Mouse (Mus musculus) neural tube, embryonic 13.5 days (tissue): ENCODE data around the gene Six3. TPM values are rescaled to one million over a fixed set of nuclear protein-coding genes. Genes with fewer than 3 reads are reported as not detected.

Source experiments
- ATAC-seq: fragments of 200-750 bp; cut with Nextera tagmentation; 2 replicates; pipeline ENCODE4 v1.8.0; 2017; ENCODE audit warnings: low read depth, mild to moderate bottlenecking, moderate TSS enrichment, moderate library complexity
- H3K27ac ChIP-seq: fragments of 300-500 bp; sonication (generic); replicated peaks from 2 replicates; pipeline ENCODE4 v1.5.1; 2015; ENCODE audit warnings: moderate library complexity, mild to moderate bottlenecking, inconsistent platforms
- H3K27me3 ChIP-seq: fragments of 300-500 bp; sonication (generic); 2 replicates; pipeline ENCODE4 v1.6.1; 2015; ENCODE audit warnings: mild to moderate bottlenecking, inconsistent platforms
- H3K36me3 ChIP-seq: fragments of 300-500 bp; sonication (generic); 2 replicates; pipeline ENCODE4 v1.6.1; 2015; ENCODE audit warnings: mild to moderate bottlenecking, inconsistent platforms
- H3K4me1 ChIP-seq: fragments of 300-500 bp; sonication (generic); replicated peaks from 2 replicates; pipeline ENCODE4 v1.6.1; 2015; ENCODE audit warnings: inconsistent platforms
- H3K4me2 ChIP-seq: fragments of 300-500 bp; sonication (generic); 2 replicates; pipeline ENCODE4 v1.6.1; 2015; ENCODE audit warnings: inconsistent platforms, mild to moderate bottlenecking, moderate library complexity
- H3K4me3 ChIP-seq: fragments of 300-500 bp; sonication (generic); 2 replicates; pipeline ENCODE4 v1.5.1; 2015; ENCODE audit warnings: mild to moderate bottlenecking, inconsistent platforms
- H3K9ac ChIP-seq: fragments of 300-500 bp; sonication (generic); 2 replicates; pipeline ENCODE4 v1.6.1; 2015; ENCODE audit warnings: moderate library complexity, mild to moderate bottlenecking, inconsistent platforms
- H3K9me3 ChIP-seq: fragments of 300-500 bp; sonication (generic); 2 replicates; pipeline ENCODE4 v1.6.1; 2016; ENCODE audit warnings: inconsistent platforms
- WGBS: fragments of 180-500 bp; shearing (Covaris S2); methylation state at CpG from one replicate; pipeline ENCODE4 v1.1.7; 2015; 5-methylcytosine and 5-hydroxymethylcytosine counted together
- polyA plus RNA-seq: library from polyadenylated mRNA; unstranded; fragments of >200 nt; fragmentation: Nextera tagmentation; extraction: Ambion mirVana; gene quantifications from 2 replicates; pipeline ENCODE4 v1.2.1, GENCODE M21; 2015

Six3 gene
- 0.28 TPM in 1 of 2 replicates, not detected in the other for polyA plus RNA-seq

GRCm38 (mm10) chr17:85613266-85613860 is at the start of gene Six3:
Gene Six3, plus strand, starts transcription at chr17:85613608.
- H3K27me3 ChIP-seq: peaks cover 100% of the 10 kb centered on the region
- H3K36me3 ChIP-seq: no peaks in the 10 kb centered on the region
- no peaks in the 10 kb centered on the region for H3K9me3 ChIP-seq
- no peak for ATAC-seq
- peaks cover 12% of the 10 kb centered on the region for H3K4me1 ChIP-seq
- no peak within 1 kb of the TSS for H3K4me3 ChIP-seq
- H3K4me2 ChIP-seq: no peak within 1 kb of the TSS
- WGBS: 1% methylated on average over 29 of the region's 30 CpGs
- no peak within 1 kb of the TSS for H3K9ac ChIP-seq
- H3K27ac ChIP-seq: no peak within 1 kb of the TSS

DNA sequence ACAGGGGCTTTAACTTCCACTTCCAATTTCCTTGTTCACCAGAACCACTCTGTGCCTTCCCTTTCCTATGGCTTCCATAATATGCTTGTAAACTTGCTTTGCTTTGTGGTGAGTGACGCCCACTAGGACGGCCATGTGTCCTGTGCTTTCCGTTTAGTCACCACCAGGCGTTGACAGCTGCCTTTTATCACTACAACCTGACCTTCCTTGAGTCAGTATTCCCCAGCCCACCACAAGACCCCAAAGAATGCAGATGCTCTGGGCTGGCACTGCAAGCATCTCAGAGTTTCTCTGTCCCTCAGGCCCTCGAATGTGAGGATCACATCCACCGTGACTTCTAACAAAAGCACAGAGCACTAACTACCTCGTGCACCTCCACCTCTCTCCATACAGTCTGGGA is 49.3 kb upstream of the Six3 start:
- 0 out of 2 replicates have a peak, but pooled peaks cover 4% of the 10 kb centered on the region for H3K9me3 ChIP-seq
- ATAC-seq: no peak
- no peak overlapping the region for H3K27ac ChIP-seq
- H3K9ac ChIP-seq: no peak overlapping the region
- H3K27me3 ChIP-seq: peaks cover 5% of the 10 kb centered on the region; the same call in 1 of the 2 replicates
- no peaks in the 10 kb centered on the region for H3K36me3 ChIP-seq
- WGBS: 81% methylated on average over 7 of the region's 7 CpGs
- H3K4me3 ChIP-seq: no peak overlapping the region
- no peak overlapping the region for H3K4me2 ChIP-seq
- 0 out of 2 replicates have a peak, but pooled peaks cover 6% of the 10 kb centered on the region for H3K4me1 ChIP-seq

DNA sequence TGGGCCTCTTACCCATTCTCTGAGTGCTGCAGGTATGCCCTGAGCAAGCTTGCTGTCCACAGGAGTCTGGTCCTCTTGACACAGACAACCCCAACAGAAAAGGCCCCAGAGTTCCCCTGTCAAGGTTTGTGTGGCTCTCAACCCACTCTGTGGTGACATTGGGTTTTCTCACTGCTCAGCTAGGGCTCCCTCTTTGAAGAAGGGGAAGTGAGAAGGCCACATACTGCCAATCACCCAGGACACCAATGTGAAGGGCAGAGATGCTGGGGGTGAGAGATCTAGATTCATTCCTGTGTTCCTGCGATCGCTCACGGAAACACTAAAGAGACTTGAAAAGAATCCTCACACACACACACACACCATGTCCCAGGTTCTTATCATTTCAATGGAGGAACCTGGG is 39.4 kb upstream of the Six3 start:
- H3K4me2 ChIP-seq: no peak overlapping the region
- H3K27me3 ChIP-seq: peaks cover 7% of the 10 kb centered on the region; the same call in 1 of the 2 replicates
- H3K36me3 ChIP-seq: no peaks in the 10 kb centered on the region
- WGBS: 90% methylated on average over 3 of the region's 3 CpGs
- no peak for ATAC-seq
- H3K4me3 ChIP-seq: no peak overlapping the region
- no peak overlapping the region for H3K27ac ChIP-seq
- no peak overlapping the region for H3K9ac ChIP-seq
- no peaks in the 10 kb centered on the region for H3K9me3 ChIP-seq
- 0 out of 2 replicates have a peak, but pooled peaks cover 6% of the 10 kb centered on the region for H3K4me1 ChIP-seq

- H3K36me3 ChIP-seq: no peaks in the 10 kb centered on the region
- H3K9me3 ChIP-seq: no peaks in the 10 kb centered on the region
- ATAC-seq: no peak
- H3K4me2 ChIP-seq: no peak overlapping the region
- H3K4me1 ChIP-seq: no peaks in the 10 kb centered on the region
- 77% methylated on average over 5 of the region's 5 CpGs for WGBS
- H3K27me3 ChIP-seq: 0 out of 2 replicates have a peak, but pooled peaks cover 7% of the 10 kb centered on the region
- H3K9ac ChIP-seq: no peak overlapping the region
- no peak overlapping the region for H3K4me3 ChIP-seq
- no peak overlapping the region for H3K27ac ChIP-seq
Observed at GRCm38 (mm10) chr17:85578290-85578689, 35.1 kb upstream of the Six3 start.

DNA sequence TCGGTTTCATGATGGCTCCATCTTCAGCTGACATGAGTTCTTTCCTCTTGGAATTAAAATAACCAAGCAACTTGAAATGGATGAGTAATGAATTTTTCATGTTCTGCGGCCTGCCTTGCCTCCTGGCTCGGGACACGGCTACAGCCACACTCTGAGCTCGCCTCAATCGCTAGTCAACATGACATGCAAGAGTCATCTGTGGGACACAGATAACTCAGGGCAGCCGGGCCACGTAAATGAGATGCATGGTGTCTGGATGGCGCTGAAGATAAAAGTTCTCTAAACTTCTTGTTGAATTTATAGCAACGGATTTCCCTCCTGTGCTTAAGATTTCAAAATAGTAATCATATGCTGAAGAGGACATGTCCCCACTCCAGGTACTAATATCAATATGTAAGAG is 34.1 kb upstream of the Six3 start:
- WGBS: 92% methylated on average over 10 of the region's 10 CpGs
- Histone ChIP-seq H3K36me3 (no peaks in the 10 kb centered on the region), H3K4me3 (no peak overlapping the region), H3K9me3 (no peaks in the 10 kb centered on the region), H3K4me2 (no peak overlapping the region), H3K9ac (no peak overlapping the region), H3K27me3 (0 out of 2 replicates have a peak, but pooled peaks cover 7% of the 10 kb centered on the region), H3K4me1 (no peaks in the 10 kb centered on the region), H3K27ac (no peak overlapping the region)
- no peak for ATAC-seq

GRCm38 (mm10) chr17:85580221-85580620 is 33.2 kb upstream of the Six3 start:
- no peak overlapping the region for H3K4me2 ChIP-seq
- no peaks in the 10 kb centered on the region for H3K36me3 ChIP-seq
- WGBS: 90% methylated on average over 6 of the region's 6 CpGs
- H3K9ac ChIP-seq: no peak overlapping the region
- H3K27ac ChIP-seq: no peak overlapping the region
- no peak overlapping the region for H3K4me3 ChIP-seq
- H3K4me1 ChIP-seq: no peaks in the 10 kb centered on the region
- H3K9me3 ChIP-seq: no peaks in the 10 kb centered on the region
- ATAC-seq: no peak
- 0 out of 2 replicates have a peak, but pooled peaks cover 7% of the 10 kb centered on the region for H3K27me3 ChIP-seq

DNA sequence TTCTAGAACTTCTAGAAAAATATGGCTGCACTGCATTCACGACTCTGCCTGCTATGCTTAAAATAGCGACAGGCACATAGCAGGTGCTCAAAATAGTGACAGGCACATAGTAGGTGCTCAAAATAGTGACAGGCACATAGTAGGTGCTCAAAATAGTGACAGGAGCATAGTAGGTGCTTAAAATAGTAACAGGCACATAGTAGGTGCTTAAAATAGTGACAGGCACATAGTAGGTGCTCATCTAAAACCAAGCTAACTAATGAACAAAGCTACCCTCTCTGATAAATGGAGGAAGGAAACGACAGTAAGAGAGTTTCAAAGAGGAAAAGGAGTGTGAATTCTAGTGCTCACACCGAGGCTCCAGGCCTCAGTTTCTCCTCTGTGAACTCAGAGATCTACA is 29.2 kb upstream of the Six3 start:
- no peaks in the 10 kb centered on the region for H3K4me1 ChIP-seq
- no peak for ATAC-seq
- no peak overlapping the region for H3K27ac ChIP-seq
- H3K9me3 ChIP-seq: no peaks in the 10 kb centered on the region
- no peak overlapping the region for H3K4me2 ChIP-seq
- WGBS: 90% methylated on average over 4 of the region's 4 CpGs
- H3K27me3 ChIP-seq: no peaks in the 10 kb centered on the region
- no peak overlapping the region for H3K9ac ChIP-seq
- no peaks in the 10 kb centered on the region for H3K36me3 ChIP-seq
- H3K4me3 ChIP-seq: no peak overlapping the region

DNA sequence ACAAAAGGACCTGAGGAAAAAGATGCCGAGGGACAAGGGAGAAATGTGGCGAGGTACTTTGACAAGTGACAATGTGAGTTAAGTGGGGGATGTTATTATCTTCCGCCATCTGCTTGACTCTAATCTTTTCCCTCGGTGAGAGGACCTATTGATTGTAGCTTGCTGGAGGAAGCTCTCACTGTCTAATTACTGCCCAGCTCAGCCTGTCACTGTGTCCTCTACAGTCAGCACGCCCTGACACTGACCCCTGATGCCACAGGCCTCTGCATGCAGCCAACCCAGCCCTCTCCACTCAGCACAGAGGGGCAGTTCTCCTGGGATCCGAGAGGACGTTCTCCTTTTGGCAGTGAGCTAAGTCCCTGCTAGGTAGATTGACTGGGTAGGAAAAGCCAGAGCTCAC is 28.8 kb upstream of the Six3 start:
- H3K27ac ChIP-seq: no peak overlapping the region
- no peak overlapping the region for H3K4me2 ChIP-seq
- no peaks in the 10 kb centered on the region for H3K4me1 ChIP-seq
- no peak for ATAC-seq
- no peaks in the 10 kb centered on the region for H3K36me3 ChIP-seq
- no peak overlapping the region for H3K9ac ChIP-seq
- no peaks in the 10 kb centered on the region for H3K9me3 ChIP-seq
- no peak overlapping the region for H3K4me3 ChIP-seq
- no peaks in the 10 kb centered on the region for H3K27me3 ChIP-seq
- WGBS: 63% methylated on average over 7 of the region's 7 CpGs

GRCm38 (mm10) chr17:85585779-85586178 is 27.6 kb upstream of the Six3 start:
- H3K27me3 ChIP-seq: no peaks in the 10 kb centered on the region
- ATAC-seq: no peak
- H3K27ac ChIP-seq: no peak overlapping the region
- no peak overlapping the region for H3K9ac ChIP-seq
- H3K9me3 ChIP-seq: no peaks in the 10 kb centered on the region
- WGBS: 89% methylated on average over 5 of the region's 5 CpGs
- no peak overlapping the region for H3K4me2 ChIP-seq
- H3K36me3 ChIP-seq: no peaks in the 10 kb centered on the region
- no peak overlapping the region for H3K4me3 ChIP-seq
- no peaks in the 10 kb centered on the region for H3K4me1 ChIP-seq

DNA sequence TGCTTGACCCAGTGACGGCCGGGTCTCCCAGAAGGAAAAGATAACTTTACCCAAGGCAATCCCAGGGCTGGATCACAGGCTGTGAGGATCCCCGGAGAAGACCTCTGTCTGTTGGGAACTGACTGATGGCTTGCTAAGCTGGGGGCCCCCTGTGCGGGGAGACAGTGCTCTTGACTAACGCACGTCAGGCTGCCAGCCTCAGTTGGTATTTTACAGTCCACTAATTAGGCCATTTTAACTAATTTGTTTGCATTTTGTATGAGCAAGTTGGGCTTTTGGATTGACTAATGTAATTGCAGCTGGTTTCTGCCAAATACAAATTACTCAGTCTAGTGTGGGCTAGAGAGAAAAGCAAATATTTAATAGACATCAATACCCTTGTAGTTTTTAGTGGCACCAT is 21.4 kb upstream of the Six3 start:
- WGBS: 60% methylated on average over 6 of the region's 6 CpGs
- Histone ChIP-seq H3K36me3 (no peaks in the 10 kb centered on the region), H3K4me3 (no peak overlapping the region), H3K27me3 (peaks cover 13% of the 10 kb centered on the region), H3K9ac (no peak overlapping the region), H3K4me1 (no peaks in the 10 kb centered on the region), H3K27ac (no peak overlapping the region), H3K4me2 (no peak overlapping the region), H3K9me3 (no peaks in the 10 kb centered on the region)
- no peak for ATAC-seq

DNA sequence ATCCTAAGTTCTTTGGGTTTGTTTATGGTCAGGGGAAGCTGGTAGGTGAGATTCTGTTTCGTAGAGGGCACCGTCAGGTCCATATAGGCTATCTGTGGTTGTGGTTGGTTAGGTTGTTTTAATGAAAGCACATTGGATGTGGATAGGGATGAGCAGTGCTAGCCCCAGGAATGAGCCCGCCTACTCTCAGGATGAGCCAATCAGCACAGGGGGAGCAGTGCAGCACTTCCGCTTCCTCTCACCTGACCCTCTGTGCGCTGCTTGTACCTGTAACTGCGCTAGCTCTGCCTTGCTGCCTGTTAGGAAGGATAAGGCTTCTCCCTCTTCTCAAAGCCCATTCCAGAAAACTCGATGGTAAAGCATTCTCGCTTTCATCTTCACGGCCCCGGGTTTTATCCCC is 17.6 kb upstream of the Six3 start:
- Histone ChIP-seq H3K9ac (no peak overlapping the region), H3K4me1 (no peaks in the 10 kb centered on the region), H3K4me2 (no peak overlapping the region), H3K27ac (no peak overlapping the region), H3K4me3 (no peak overlapping the region), H3K36me3 (no peaks in the 10 kb centered on the region), H3K27me3 (peaks cover 43% of the 10 kb centered on the region), H3K9me3 (no peaks in the 10 kb centered on the region)
- WGBS: 64% methylated on average over 10 of the region's 10 CpGs
- ATAC-seq: no peak

DNA sequence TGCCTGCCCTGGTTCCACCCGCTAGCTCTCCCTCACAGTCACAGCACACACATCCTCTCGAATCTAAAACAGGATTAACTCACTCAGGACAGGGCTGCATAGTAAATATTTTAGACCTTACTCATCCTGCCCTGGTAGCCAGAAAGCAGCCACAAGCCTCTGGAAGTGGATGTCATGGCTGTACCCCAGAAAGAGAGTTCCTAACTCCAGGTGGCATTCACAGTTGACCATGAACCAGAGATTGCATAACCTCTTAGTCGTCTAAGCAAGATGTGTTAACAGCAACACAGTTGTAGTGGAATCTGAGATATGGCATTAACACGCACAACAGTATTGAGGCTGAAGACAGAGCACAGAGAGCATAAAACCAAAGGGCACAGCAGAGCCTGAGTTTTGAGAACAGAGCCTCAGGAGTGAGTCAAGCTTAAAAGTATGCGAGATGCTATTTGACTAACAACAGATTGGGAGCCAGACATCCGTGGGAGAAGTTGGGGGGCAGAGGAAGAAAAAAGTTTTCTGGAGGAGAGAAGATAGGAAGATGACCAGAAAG is 17.0 kb upstream of the Six3 start:
- 60% methylated on average over 6 of the region's 6 CpGs for WGBS
- Histone ChIP-seq H3K27me3 (peaks cover 48% of the 10 kb centered on the region), H3K4me2 (no peak overlapping the region), H3K9me3 (no peaks in the 10 kb centered on the region), H3K4me3 (no peak overlapping the region), H3K4me1 (no peaks in the 10 kb centered on the region), H3K9ac (no peak overlapping the region), H3K36me3 (no peaks in the 10 kb centered on the region), H3K27ac (no peak overlapping the region)
- ATAC-seq: no peak

GRCm38 (mm10) chr17:85599520-85599919 is 13.9 kb upstream of the Six3 start:
- Histone ChIP-seq H3K27ac (no peak overlapping the region), H3K9ac (no peak overlapping the region), H3K4me2 (no peak overlapping the region), H3K9me3 (no peaks in the 10 kb centered on the region), H3K27me3 (peaks cover 73% of the 10 kb centered on the region), H3K4me1 (no peaks in the 10 kb centered on the region), H3K36me3 (no peaks in the 10 kb centered on the region), H3K4me3 (no peak overlapping the region)
- WGBS: 65% methylated on average over 9 of the region's 9 CpGs
- no peak for ATAC-seq
